Mouse (Mus musculus): Measurements from ENCODE around the gene Smoc1. TPM values are rescaled to one million over a fixed set of nuclear protein-coding genes. Genes with fewer than 3 reads are reported as not detected.

The Smoc1 gene
- polyA plus RNA-seq, 1 experiment, result 0.19 TPM

GRCm38 (mm10) chr12:81002841-81003635 lies 23.6 kb upstream of the Smoc1 start:
- Histone ChIP-seq H3K79me2 (ENCODE audit: control insufficient read depth, insufficient read depth) (no peaks in the 10 kb centered on the region), H3K36me3 (ENCODE audit: control insufficient read depth, insufficient read depth) (no peaks in the 10 kb centered on the region), H3K27me3 (ENCODE audit: control insufficient read depth, insufficient read depth, insufficient read length) (peaks cover 13% of the 10 kb centered on the region), H3K4me2 (ENCODE audit: low read depth) (no peak overlapping the region), H3ac (ENCODE audit: control insufficient read depth, insufficient read length) (no peak overlapping the region), H3K4me3 (no peak overlapping the region)
- no peak for TF ChIP-seq USF1 (IDR thresholded peaks at IDR 0.05; ENCODE audit: low read depth)

GRCm38 (mm10) chr12:81009813-81010212 lies 16.8 kb upstream of the Smoc1 start:
- H3K27me3 ChIP-seq (ENCODE audit: control insufficient read depth, insufficient read depth, insufficient read length), result peaks cover 33% of the 10 kb centered on the region
- no peak for TF ChIP-seq SRF (IDR thresholded peaks at IDR 0.05; ENCODE audit: control insufficient read depth, insufficient read length, low read depth)
- TF ChIP-seq MYOD1 (IDR thresholded peaks at IDR 0.05; ENCODE audit: control insufficient read depth in 1 of 3, insufficient read length in 2 of 3, low read depth in 2 of 3), result no peak
- TF ChIP-seq POLR2AphosphoS2 (IDR thresholded peaks at IDR 0.05; ENCODE audit: insufficient read length, low read depth), result no peak
- TF ChIP-seq MAX (IDR thresholded peaks at IDR 0.05; ENCODE audit: low read depth), result no peak
- TF ChIP-seq USF1 (IDR thresholded peaks at IDR 0.05; ENCODE audit: low read depth), result no peak
- no peak for TF ChIP-seq TCF12 (IDR thresholded peaks at IDR 0.05; ENCODE audit: insufficient read depth, poor library complexity, severe bottlenecking)
- TF ChIP-seq REST (IDR thresholded peaks at IDR 0.05; ENCODE audit: insufficient read depth, insufficient read length), result no peak
- no peak for TF ChIP-seq E2F4 (IDR thresholded peaks at IDR 0.05; ENCODE audit: insufficient read depth)
- no peak for TF ChIP-seq TCF3 (IDR thresholded peaks at IDR 0.05; ENCODE audit: insufficient read length, low read depth)
- TF ChIP-seq MYOG (IDR thresholded peaks at IDR 0.05; ENCODE audit: control insufficient read depth in 1 of 3, insufficient read depth in 1 of 3, insufficient read length in 2 of 3, low read depth in 2 of 3), result no peak
- TF ChIP-seq CEBPB (IDR thresholded peaks at IDR 0.05; ENCODE audit: insufficient read depth, poor library complexity, severe bottlenecking), result no peak
- no peak for TF ChIP-seq POLR2A (IDR thresholded peaks at IDR 0.05; ENCODE audit: insufficient read length, low read depth)
- no peak overlapping the region for H3K4me2 ChIP-seq (ENCODE audit: low read depth)

GRCm38 (mm10) chr12:81011994-81012393 lies 14.6 kb upstream of the Smoc1 start:
- H3K27me3 ChIP-seq (ENCODE audit: control insufficient read depth, insufficient read depth, insufficient read length), result peaks cover 38% of the 10 kb centered on the region
- H3K79me2 ChIP-seq (ENCODE audit: control insufficient read depth, insufficient read depth), result no peaks in the 10 kb centered on the region
- no peak overlapping the region for H3K4me3 ChIP-seq
- no peak overlapping the region for H3K4me2 ChIP-seq (ENCODE audit: low read depth)
- no peak for TF ChIP-seq TCF12 (IDR thresholded peaks at IDR 0.05; ENCODE audit: insufficient read depth, poor library complexity, severe bottlenecking)
- TF ChIP-seq MYOD1 (IDR thresholded peaks at IDR 0.05; ENCODE audit: control insufficient read depth in 1 of 3, insufficient read length in 2 of 3, low read depth in 2 of 3), result no peak
- TF ChIP-seq E2F4 (IDR thresholded peaks at IDR 0.05; ENCODE audit: insufficient read depth), result no peak
- no peak for TF ChIP-seq MYOG (IDR thresholded peaks at IDR 0.05; ENCODE audit: control insufficient read depth in 1 of 3, insufficient read depth in 1 of 3, insufficient read length in 2 of 3, low read depth in 2 of 3)
- no peak for TF ChIP-seq CEBPB (IDR thresholded peaks at IDR 0.05; ENCODE audit: insufficient read depth, poor library complexity, severe bottlenecking)
- TF ChIP-seq POLR2A (IDR thresholded peaks at IDR 0.05; ENCODE audit: insufficient read length, low read depth), result no peak
- TF ChIP-seq TCF3 (IDR thresholded peaks at IDR 0.05; ENCODE audit: insufficient read length, low read depth), result no peak
- TF ChIP-seq REST (IDR thresholded peaks at IDR 0.05; ENCODE audit: insufficient read depth, insufficient read length), result no peak
- no peak for TF ChIP-seq POLR2AphosphoS2 (IDR thresholded peaks at IDR 0.05; ENCODE audit: insufficient read length, low read depth)
- no peak for TF ChIP-seq SRF (IDR thresholded peaks at IDR 0.05; ENCODE audit: control insufficient read depth, insufficient read length, low read depth)
- no peak for TF ChIP-seq MAX (IDR thresholded peaks at IDR 0.05; ENCODE audit: low read depth)
- TF ChIP-seq USF1 (IDR thresholded peaks at IDR 0.05; ENCODE audit: low read depth), result no peak
- no peaks in the 10 kb centered on the region for H3K36me3 ChIP-seq (ENCODE audit: control insufficient read depth, insufficient read depth)
- no peak overlapping the region for H3ac ChIP-seq (ENCODE audit: control insufficient read depth, insufficient read length)

More at GRCm38 (mm10) chr12:81009813-81010212, 16.8 kb upstream of the Smoc1 start:
- Histone ChIP-seq H3K36me3 (ENCODE audit: control insufficient read depth, insufficient read depth) (no peaks in the 10 kb centered on the region), H3ac (ENCODE audit: control insufficient read depth, insufficient read length) (no peak overlapping the region), H3K4me3 (no peak overlapping the region), H3K79me2 (ENCODE audit: control insufficient read depth, insufficient read depth) (no peaks in the 10 kb centered on the region)

- Histone ChIP-seq H3K79me2 (ENCODE audit: control insufficient read depth, insufficient read depth) (no peaks in the 10 kb centered on the region), H3ac (ENCODE audit: control insufficient read depth, insufficient read length) (no peak overlapping the region), H3K4me3 (no peak overlapping the region), H3K36me3 (ENCODE audit: control insufficient read depth, insufficient read depth) (no peaks in the 10 kb centered on the region), H3K27me3 (ENCODE audit: control insufficient read depth, insufficient read depth, insufficient read length) (peaks cover 43% of the 10 kb centered on the region), H3K4me2 (ENCODE audit: low read depth) (no peak overlapping the region)
- TF ChIP-seq REST (IDR thresholded peaks at IDR 0.05; ENCODE audit: insufficient read depth, insufficient read length) (no peak), MYOD1 (IDR thresholded peaks at IDR 0.05; ENCODE audit: control insufficient read depth in 1 of 3, insufficient read length in 2 of 3, low read depth in 2 of 3) (no peak)
These were observed 13.1 kb upstream of the Smoc1 start for GRCm38 (mm10) chr12:81013496-81013895.

- TF ChIP-seq POLR2AphosphoS2 (IDR thresholded peaks at IDR 0.05; ENCODE audit: insufficient read length, low read depth) (no peak), REST (IDR thresholded peaks at IDR 0.05; ENCODE audit: insufficient read depth, insufficient read length) (no peak), E2F4 (IDR thresholded peaks at IDR 0.05; ENCODE audit: insufficient read depth) (no peak), USF1 (IDR thresholded peaks at IDR 0.05; ENCODE audit: low read depth) (no peak), SRF (IDR thresholded peaks at IDR 0.05; ENCODE audit: control insufficient read depth, insufficient read length, low read depth) (no peak), MAX (IDR thresholded peaks at IDR 0.05; ENCODE audit: low read depth) (no peak)
- no peak overlapping the region for H3ac ChIP-seq (ENCODE audit: control insufficient read depth, insufficient read length)
- H3K79me2 ChIP-seq (ENCODE audit: control insufficient read depth, insufficient read depth), result no peaks in the 10 kb centered on the region
- H3K27me3 ChIP-seq (ENCODE audit: control insufficient read depth, insufficient read depth, insufficient read length), result peaks cover 29% of the 10 kb centered on the region
- H3K4me3 ChIP-seq, result no peak overlapping the region
- H3K36me3 ChIP-seq (ENCODE audit: control insufficient read depth, insufficient read depth), result no peaks in the 10 kb centered on the region
- no peak overlapping the region for H3K4me2 ChIP-seq (ENCODE audit: low read depth)
These were observed 9.0 kb upstream of the Smoc1 start for GRCm38 (mm10) chr12:81017624-81018023.
